Mouse (Mus musculus): ENCODE data around the gene Insig1. TPM values are rescaled to one million over a fixed set of nuclear protein-coding genes. Genes with fewer than 3 reads are reported as not detected.

Gene Insig1
- 90.5 and 119 TPM in 2 replicates for polyA plus RNA-seq (2021; fragmentation: Nextera tagmentation)
- long read RNA-seq, experiment 1, transcript Insig1-201 (5 exons, 2,697 nt), result major isoform, 134 of 208 reads
- long read RNA-seq, experiment 1, partial matches to known transcripts, result 3 of 208 reads
- long read RNA-seq, experiment 1, other reads (novel, unspliced or antisense), result 69 of 208 reads
- long read RNA-seq, experiment 2, transcript Insig1-201 (5 exons, 2,697 nt), result major isoform, 741 of 783 reads
- long read RNA-seq, experiment 2, partial matches to known transcripts, result 10 of 783 reads
- long read RNA-seq, experiment 2, other reads (novel, unspliced or antisense), result 31 of 783 reads

GRCm38 (mm10) chr5:28070828-28071455 is at the start of gene Insig1:
TSS of gene Insig1 (plus strand) at chr5:28071363.

Other genes starting within 250 kb of the Insig1 start
- gene Htr5a, start 229.2 kb upstream of the Insig1 start, polyA plus RNA-seq (2021; fragmentation: Nextera tagmentation), result 3.4 and 4.2 TPM in 2 replicates
- gene En2, start 94.3 kb downstream of the Insig1 start, polyA plus RNA-seq (2021; fragmentation: Nextera tagmentation), result not detected in 2 replicates
- not detected in 2 replicates for gene Cnpy1, start 174.4 kb downstream of the Insig1 start, polyA plus RNA-seq (2021; fragmentation: Nextera tagmentation)
- 5.9 and 7.8 TPM in 2 replicates for gene Rbm33, start 245.8 kb downstream of the Insig1 start, polyA plus RNA-seq (2021; fragmentation: Nextera tagmentation)